Mouse (Mus musculus): Measurements from ENCODE around the gene Med4. TPM values are rescaled to one million over a fixed set of nuclear protein-coding genes. Genes with fewer than 3 reads are reported as not detected.

Gene Med4
- polyA plus RNA-seq (2015; fragmentation: Nextera tagmentation; extraction: Ambion mirVana): 94.1 and 97.4 TPM in 2 replicates

- peak within 1 kb of the TSS; percentile 90 for H3K9ac ChIP-seq
- WGBS: under 1% methylated on average over 39 of the region's 41 CpGs
- no peak within 1 kb of the TSS for H3K27ac ChIP-seq
These were observed at the start of gene Med4 for GRCm38 (mm10) chr14:73509765-73510423. Gene Med4 (plus strand): TSS chr14:73510025.

GRCm38 (mm10) chr14:73460514-73461134, 49.2 kb upstream of the Med4 start:
- WGBS: 69% methylated on average over 12 of the region's 12 CpGs
- Histone ChIP-seq H3K4me3 (no peak overlapping the region), H3K4me1 (no peaks in the 10 kb centered on the region), H3K27ac (no peak overlapping the region), H3K9me3 (no peaks in the 10 kb centered on the region), H3K9ac (no peak overlapping the region), H3K27me3 (no peaks in the 10 kb centered on the region), H3K36me3 (no peaks in the 10 kb centered on the region), H3K4me2 (no peak overlapping the region)
- ATAC-seq (ENCODE audit: borderline replicate concordance, extremely low read depth, low FRiP score, low TSS enrichment): no peak

More at GRCm38 (mm10) chr14:73509765-73510423, at the start of gene Med4:
- peaks cover 14% of the 10 kb centered on the region for H3K4me1 ChIP-seq
- no peaks in the 10 kb centered on the region for H3K27me3 ChIP-seq
- H3K9me3 ChIP-seq: no peaks in the 10 kb centered on the region
- H3K4me2 ChIP-seq: peak within 1 kb of the TSS; percentile 76
- H3K36me3 ChIP-seq: peaks cover 8% of the 10 kb centered on the region
- peak within 1 kb of the TSS; percentile 82 for H3K4me3 ChIP-seq
- peak; percentile 95 for ATAC-seq (ENCODE audit: borderline replicate concordance, extremely low read depth, low FRiP score, low TSS enrichment)

- H3K4me2 ChIP-seq: no peak overlapping the region
- H3K4me1 ChIP-seq: no peaks in the 10 kb centered on the region
- WGBS: 65% methylated on average over 4 of the region's 4 CpGs
- H3K4me3 ChIP-seq: no peak overlapping the region
- no peak overlapping the region for H3K9ac ChIP-seq
- no peaks in the 10 kb centered on the region for H3K9me3 ChIP-seq
- no peaks in the 10 kb centered on the region for H3K36me3 ChIP-seq
- no peak overlapping the region for H3K27ac ChIP-seq
- ATAC-seq (ENCODE audit: borderline replicate concordance, extremely low read depth, low FRiP score, low TSS enrichment): no peak
- H3K27me3 ChIP-seq: no peaks in the 10 kb centered on the region
These were observed 47.6 kb upstream of the Med4 start for GRCm38 (mm10) chr14:73462211-73462610.

GRCm38 (mm10) chr14:73467697-73468096, 42.1 kb upstream of the Med4 start:
- Histone ChIP-seq H3K9me3 (no peaks in the 10 kb centered on the region), H3K4me2 (no peak overlapping the region), H3K4me3 (no peak overlapping the region), H3K4me1 (no peaks in the 10 kb centered on the region), H3K9ac (no peak overlapping the region), H3K27me3 (no peaks in the 10 kb centered on the region), H3K27ac (no peak overlapping the region), H3K36me3 (no peaks in the 10 kb centered on the region)
- ATAC-seq (ENCODE audit: borderline replicate concordance, extremely low read depth, low FRiP score, low TSS enrichment): no peak
- WGBS: 60% methylated on average over 6 of the region's 6 CpGs

GRCm38 (mm10) chr14:73469506-73469905, 40.3 kb upstream of the Med4 start:
- Histone ChIP-seq H3K4me3 (no peak overlapping the region), H3K4me2 (no peak overlapping the region), H3K36me3 (no peaks in the 10 kb centered on the region), H3K9ac (no peak overlapping the region), H3K27ac (no peak overlapping the region), H3K4me1 (peaks cover 10% of the 10 kb centered on the region), H3K9me3 (no peaks in the 10 kb centered on the region), H3K27me3 (no peaks in the 10 kb centered on the region)
- no peak for ATAC-seq (ENCODE audit: borderline replicate concordance, extremely low read depth, low FRiP score, low TSS enrichment)
- 73% methylated on average over 7 of the region's 7 CpGs for WGBS

GRCm38 (mm10) chr14:73470593-73470992, 39.2 kb upstream of the Med4 start:
- WGBS: 56% methylated on average over 8 of the region's 8 CpGs
- Histone ChIP-seq H3K36me3 (no peaks in the 10 kb centered on the region), H3K9ac (no peak overlapping the region), H3K9me3 (no peaks in the 10 kb centered on the region), H3K27me3 (no peaks in the 10 kb centered on the region), H3K4me2 (no peak overlapping the region), H3K4me1 (peaks cover 19% of the 10 kb centered on the region), H3K4me3 (no peak overlapping the region), H3K27ac (peak overlapping the region; percentile 52; the same call in 1 of the 2 replicates)
- peak; percentile 76 for ATAC-seq (ENCODE audit: borderline replicate concordance, extremely low read depth, low FRiP score, low TSS enrichment)

- H3K27me3 ChIP-seq: no peaks in the 10 kb centered on the region
- no peak for ATAC-seq (ENCODE audit: borderline replicate concordance, extremely low read depth, low FRiP score, low TSS enrichment)
- H3K27ac ChIP-seq: no peak overlapping the region
- no peaks in the 10 kb centered on the region for H3K36me3 ChIP-seq
- H3K4me1 ChIP-seq: peaks cover 22% of the 10 kb centered on the region
- 59% methylated on average over 7 of the region's 7 CpGs for WGBS
- H3K9me3 ChIP-seq: no peaks in the 10 kb centered on the region
- H3K9ac ChIP-seq: no peak overlapping the region
- H3K4me2 ChIP-seq: no peak overlapping the region
- no peak overlapping the region for H3K4me3 ChIP-seq
These were observed 37.6 kb upstream of the Med4 start for GRCm38 (mm10) chr14:73472205-73472604.

- Histone ChIP-seq H3K9me3 (no peaks in the 10 kb centered on the region), H3K4me2 (peak overlapping the region; percentile 38; the same call in 1 of the 2 replicates), H3K36me3 (no peaks in the 10 kb centered on the region), H3K27ac (peak overlapping the region; percentile 53; the same call in 1 of the 2 replicates), H3K4me3 (no peak overlapping the region), H3K27me3 (no peaks in the 10 kb centered on the region), H3K9ac (no peak overlapping the region), H3K4me1 (peaks cover 22% of the 10 kb centered on the region)
- ATAC-seq (ENCODE audit: borderline replicate concordance, extremely low read depth, low FRiP score, low TSS enrichment): 0 out of 2 replicates have a peak, but pooled peaks have one; percentile 24
- WGBS: 18% methylated on average over 3 of the region's 3 CpGs
These were observed 36.0 kb upstream of the Med4 start for GRCm38 (mm10) chr14:73473670-73474460.

- H3K36me3 ChIP-seq: no peaks in the 10 kb centered on the region
- H3K4me1 ChIP-seq: peaks cover 22% of the 10 kb centered on the region
- H3K4me2 ChIP-seq: peak overlapping the region; percentile 38
- H3K9ac ChIP-seq: no peak overlapping the region
- no peaks in the 10 kb centered on the region for H3K9me3 ChIP-seq
- H3K27me3 ChIP-seq: no peaks in the 10 kb centered on the region
- no peak overlapping the region for H3K4me3 ChIP-seq
- no peak for ATAC-seq (ENCODE audit: borderline replicate concordance, extremely low read depth, low FRiP score, low TSS enrichment)
- 10% methylated on average over 7 of the region's 7 CpGs for WGBS
- H3K27ac ChIP-seq: peak overlapping the region; percentile 53; the same call in 1 of the 2 replicates
These were observed 35.2 kb upstream of the Med4 start for GRCm38 (mm10) chr14:73474636-73475093.

GRCm38 (mm10) chr14:73475506-73475905, 34.3 kb upstream of the Med4 start:
- H3K27ac ChIP-seq: no peak overlapping the region

GRCm38 (mm10) chr14:73476361-73476934, 33.4 kb upstream of the Med4 start:
- no peak overlapping the region for H3K4me3 ChIP-seq
- H3K9ac ChIP-seq: no peak overlapping the region
- H3K36me3 ChIP-seq: no peaks in the 10 kb centered on the region
- H3K27ac ChIP-seq: no peak overlapping the region
- ATAC-seq (ENCODE audit: borderline replicate concordance, extremely low read depth, low FRiP score, low TSS enrichment): peak; percentile 63; the same call in 1 of the 2 replicates
- no peak overlapping the region for H3K4me2 ChIP-seq
- H3K27me3 ChIP-seq: no peaks in the 10 kb centered on the region
- peaks cover 22% of the 10 kb centered on the region for H3K4me1 ChIP-seq
- 82% methylated on average over 8 of the region's 8 CpGs for WGBS
- H3K9me3 ChIP-seq: no peaks in the 10 kb centered on the region

More at GRCm38 (mm10) chr14:73475506-73475905, 34.3 kb upstream of the Med4 start:
- no peak overlapping the region for H3K4me3 ChIP-seq
- no peaks in the 10 kb centered on the region for H3K9me3 ChIP-seq
- H3K4me2 ChIP-seq: no peak overlapping the region
- WGBS: 67% methylated on average over 7 of the region's 7 CpGs
- peaks cover 22% of the 10 kb centered on the region for H3K4me1 ChIP-seq
- ATAC-seq (ENCODE audit: borderline replicate concordance, extremely low read depth, low FRiP score, low TSS enrichment): no peak
- H3K27me3 ChIP-seq: no peaks in the 10 kb centered on the region
- H3K36me3 ChIP-seq: no peaks in the 10 kb centered on the region
- no peak overlapping the region for H3K9ac ChIP-seq

All from lung, embryonic 15.5 days (tissue).